Mouse (Mus musculus) forebrain, postnatal 0 days (tissue): ENCODE measurements at regions not wholly inside any gene's neighbourhood (a gene's known extent, or its start where the extent isn't known, plus 50 kb on each side); places are given as distances from the start of the nearest gene placed in this dataset.

Experiments used
- ATAC-seq: fragments of 200-750 bp; cut with Nextera tagmentation; 2 replicates; pipeline ENCODE4 v1.8.0; 2017; ENCODE audit warnings: mild to moderate bottlenecking, moderate library complexity
- DNase-seq: peaks from one replicate; pipeline ENCODE4 v3.0.0-alpha.2; 2015
- H3K27ac ChIP-seq: fragments of 300-500 bp; sonication (generic); 2 replicates; pipeline ENCODE4 v1.5.1; 2014; ENCODE audit warnings: low read depth, mild to moderate bottlenecking, antibody characterized with exemption, low read length, moderate library complexity, mixed read lengths
- H3K27me3 ChIP-seq: fragments of 300-500 bp; sonication (generic); 2 replicates; pipeline ENCODE4 v1.6.1; 2014; ENCODE audit warnings: mild to moderate bottlenecking, low read length, mixed read lengths; ENCODE audit not compliant: insufficient read depth
- H3K36me3 ChIP-seq: fragments of 300-500 bp; sonication (generic); 2 replicates; pipeline ENCODE4 v1.6.1; 2014; ENCODE audit warnings: mild to moderate bottlenecking, moderate library complexity; ENCODE audit not compliant: insufficient read depth
- H3K4me1 ChIP-seq: fragments of 300-500 bp; sonication (generic); 2 replicates; pipeline ENCODE4 v1.6.1; 2014; ENCODE audit warnings: antibody characterized with exemption; ENCODE audit not compliant: insufficient read depth
- H3K4me2 ChIP-seq: fragments of 300-500 bp; sonication (generic); 2 replicates; pipeline ENCODE4 v1.6.1; 2014; ENCODE audit warnings: low read depth, mild to moderate bottlenecking, moderate library complexity
- H3K4me3 ChIP-seq: fragments of 300-500 bp; sonication (generic); 2 replicates; pipeline ENCODE4 v1.5.1; 2014; ENCODE audit warnings: low read depth, low read length, mixed read lengths
- H3K9ac ChIP-seq: fragments of 300-500 bp; sonication (generic); 2 replicates; pipeline ENCODE4 v1.6.1; 2014; ENCODE audit warnings: mild to moderate bottlenecking
- H3K9me3 ChIP-seq: fragments of 300-500 bp; sonication (generic); 2 replicates; pipeline ENCODE4 v1.6.1; 2016; ENCODE audit warnings: low read length
- CTCF ChIP-seq: sonication (generic); IDR thresholded peaks from 2 replicates; pipeline ENCODE4 v1.5.1; 2016; ENCODE audit warnings: antibody characterized with exemption, control low read depth, low read depth
- WGBS: fragments of 180-500 bp; shearing (Covaris S2); extraction: QIAGEN DNeasy Blood & Tissue Kit; methylation state at CpG from one replicate; pipeline ENCODE4 v1.1.7; 2014; 5-methylcytosine and 5-hydroxymethylcytosine counted together

DNA sequence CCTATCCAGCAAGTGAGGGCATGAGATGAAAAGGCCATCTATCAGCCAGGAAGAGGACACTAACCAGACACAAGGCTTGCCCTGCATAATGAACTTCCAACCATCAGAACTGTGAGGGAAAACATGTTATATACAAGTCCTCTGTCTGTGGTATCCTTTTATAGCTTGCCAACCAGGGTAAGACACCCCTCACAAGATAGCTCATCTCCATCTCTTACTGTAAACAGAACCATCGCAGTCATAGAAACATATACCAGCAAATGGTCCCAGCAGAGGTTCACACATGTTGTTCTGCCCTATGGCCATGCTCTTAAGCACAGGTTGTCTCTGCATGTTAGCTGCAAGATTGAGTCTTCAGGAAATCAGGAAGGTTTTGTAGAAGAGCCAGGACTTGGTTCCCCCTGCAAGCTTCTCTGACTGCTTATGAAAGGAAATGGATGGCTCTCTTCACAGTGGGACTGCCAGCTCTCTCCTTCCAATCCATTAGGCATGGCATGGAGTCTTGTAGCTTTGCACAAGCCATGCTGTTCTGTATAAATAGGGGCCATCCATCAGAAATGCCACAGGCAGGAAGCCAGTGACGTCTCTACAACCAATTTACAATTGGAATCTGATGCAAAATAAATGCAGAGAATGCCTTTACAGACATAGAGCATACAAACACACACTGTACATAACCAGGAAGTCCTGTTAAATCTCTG, 1514.0 kb upstream of the Lrrc6 start:
- Histone ChIP-seq H3K4me2 (no peak overlapping the region), H3K4me1 (0 out of 2 replicates have a peak, but pooled peaks cover 4% of the 10 kb centered on the region), H3K4me3 (no peak overlapping the region), H3K36me3 (no peaks in the 10 kb centered on the region), H3K9ac (no peak overlapping the region), H3K27ac (no peak overlapping the region), H3K27me3 (no peaks in the 10 kb centered on the region), H3K9me3 (no peaks in the 10 kb centered on the region)
- WGBS = 55% methylated on average over 2 of the region's 2 CpGs
- peak; percentile 47; the same call in 1 of the 2 replicates for ATAC-seq
- DNase-seq = no peak
- TF ChIP-seq CTCF = no peak

- no peak for TF ChIP-seq CTCF
- H3K9ac ChIP-seq = no peak overlapping the region
- no peak overlapping the region for H3K27ac ChIP-seq
- H3K4me3 ChIP-seq = no peak overlapping the region
- ATAC-seq = no peak
- no peaks in the 10 kb centered on the region for H3K36me3 ChIP-seq
- H3K4me2 ChIP-seq = no peak overlapping the region
- no peaks in the 10 kb centered on the region for H3K9me3 ChIP-seq
- 89% methylated on average over 1 of the region's 1 CpGs for WGBS
- no peak for DNase-seq
- no peaks in the 10 kb centered on the region for H3K27me3 ChIP-seq
- 0 out of 2 replicates have a peak, but pooled peaks cover 4% of the 10 kb centered on the region for H3K4me1 ChIP-seq
These were observed 1510.5 kb upstream of the Lrrc6 start for GRCm38 (mm10) chr15:68011162-68011561.

GRCm38 (mm10) chr15:68010189-68010588, 1509.5 kb upstream of the Lrrc6 start:
- no peaks in the 10 kb centered on the region for H3K27me3 ChIP-seq
- no peak for ATAC-seq

GRCm38 (mm10) chr15:68004798-68005197, 1504.1 kb upstream of the Lrrc6 start:
- WGBS = 74% methylated on average over 5 of the region's 5 CpGs
- no peak for TF ChIP-seq CTCF
- Histone ChIP-seq H3K27ac (no peak overlapping the region), H3K36me3 (no peaks in the 10 kb centered on the region), H3K9me3 (no peaks in the 10 kb centered on the region), H3K4me3 (no peak overlapping the region), H3K4me1 (no peaks in the 10 kb centered on the region), H3K9ac (no peak overlapping the region), H3K27me3 (no peaks in the 10 kb centered on the region), H3K4me2 (no peak overlapping the region)
- DNase-seq (no peak), ATAC-seq (no peak)

More at GRCm38 (mm10) chr15:68010189-68010588, 1509.5 kb upstream of the Lrrc6 start:
- Histone ChIP-seq H3K4me2 (no peak overlapping the region), H3K4me1 (0 out of 2 replicates have a peak, but pooled peaks cover 4% of the 10 kb centered on the region), H3K9me3 (no peaks in the 10 kb centered on the region), H3K4me3 (no peak overlapping the region), H3K36me3 (no peaks in the 10 kb centered on the region), H3K9ac (no peak overlapping the region), H3K27ac (no peak overlapping the region)
- WGBS = 100% methylated on average over 1 of the region's 1 CpGs
- DNase-seq = no peak
- no peak for TF ChIP-seq CTCF

- no peak for DNase-seq
- no peaks in the 10 kb centered on the region for H3K9me3 ChIP-seq
These were observed 1495.8 kb upstream of the Lrrc6 start for GRCm38 (mm10) chr15:67996532-67996931.

GRCm38 (mm10) chr15:67989428-67990272, 1488.9 kb upstream of the Lrrc6 start:
- Histone ChIP-seq H3K27me3 (no peaks in the 10 kb centered on the region), H3K9me3 (no peaks in the 10 kb centered on the region), H3K36me3 (no peaks in the 10 kb centered on the region), H3K4me3 (no peak overlapping the region), H3K9ac (no peak overlapping the region), H3K27ac (no peak overlapping the region), H3K4me1 (no peaks in the 10 kb centered on the region), H3K4me2 (no peak overlapping the region)
- 75% methylated on average over 5 of the region's 5 CpGs for WGBS
- no peak for TF ChIP-seq CTCF
- ATAC-seq (no peak), DNase-seq (no peak)

More at GRCm38 (mm10) chr15:67996532-67996931, 1495.8 kb upstream of the Lrrc6 start:
- ATAC-seq = peak; percentile 29; the same call in 1 of the 2 replicates
- H3K4me3 ChIP-seq = no peak overlapping the region
- H3K27me3 ChIP-seq = no peaks in the 10 kb centered on the region
- H3K36me3 ChIP-seq = no peaks in the 10 kb centered on the region
- no peak overlapping the region for H3K4me2 ChIP-seq
- no peak overlapping the region for H3K27ac ChIP-seq
- no peaks in the 10 kb centered on the region for H3K4me1 ChIP-seq
- WGBS = 55% methylated on average over 7 of the region's 7 CpGs
- TF ChIP-seq CTCF = no peak
- no peak overlapping the region for H3K9ac ChIP-seq

GRCm38 (mm10) chr15:67987941-67988340, 1487.2 kb upstream of the Lrrc6 start:
- H3K9ac ChIP-seq = no peak overlapping the region
- no peak overlapping the region for H3K27ac ChIP-seq
- TF ChIP-seq CTCF = no peak
- H3K4me2 ChIP-seq = no peak overlapping the region
- ATAC-seq = no peak
- no peaks in the 10 kb centered on the region for H3K27me3 ChIP-seq
- H3K9me3 ChIP-seq = no peaks in the 10 kb centered on the region
- H3K4me3 ChIP-seq = no peak overlapping the region
- DNase-seq = no peak
- no peaks in the 10 kb centered on the region for H3K4me1 ChIP-seq
- no peaks in the 10 kb centered on the region for H3K36me3 ChIP-seq
- 82% methylated on average over 4 of the region's 4 CpGs for WGBS
